Mouse (Mus musculus) MEL (cell line): ENCODE measurements around the gene Gm20388. TPM values are rescaled to one million over a fixed set of nuclear protein-coding genes. Genes with fewer than 3 reads are reported as not detected.

Experiments used
- DNase-seq: peaks from one replicate; pipeline ENCODE4 v3.0.0; 2011; ENCODE audit warnings: low read depth, low spot score
- H3K27ac ChIP-seq: 2 replicates; pipeline ENCODE4 v1.5.1; 2012; ENCODE audit warnings: low read depth, mild to moderate bottlenecking, control low read depth, low read length, moderate library complexity; ENCODE audit not compliant: control insufficient read depth
- H3K27me3 ChIP-seq, 2 experiments: fragments of 150-350 bp in 1 of 2; sonication (generic) in 1 of 2; 2 replicates each; pipeline ENCODE4 v1.6.1; 2012; ENCODE audit warnings: low read length in 2 of 2, mild to moderate bottlenecking in 2 of 2, improper control_type of control experiment in 1 of 2, moderate library complexity in 1 of 2; ENCODE audit not compliant: insufficient read depth in 2 of 2, control insufficient read depth in 1 of 2
- H3K36me3 ChIP-seq, 2 experiments: 2 replicates each; pipeline ENCODE4 v1.6.1; 2012 to 2014; ENCODE audit warnings: low read length in 2 of 2, improper control_type of control experiment in 1 of 2, inconsistent platforms in 1 of 2, mild to moderate bottlenecking in 1 of 2; ENCODE audit not compliant: insufficient read depth in 2 of 2, control insufficient read depth in 1 of 2
- H3K4me1 ChIP-seq, 2 experiments: fragments of 150-350 bp in 1 of 2; sonication (generic) in 1 of 2; 2 replicates each; pipeline ENCODE4 v1.6.1; 2012; ENCODE audit warnings: low read length in 2 of 2, improper control_type of control experiment in 1 of 2, mild to moderate bottlenecking in 1 of 2; ENCODE audit not compliant: insufficient read depth in 2 of 2, control insufficient read depth in 1 of 2
- H3K4me3 ChIP-seq, 2 experiments: fragments of 150-350 bp in 1 of 2; sonication (generic) in 1 of 2; 2 replicates each; pipeline ENCODE4 v1.5.1; 2012; ENCODE audit warnings: low read depth in 2 of 2, low read length in 2 of 2, mild to moderate bottlenecking in 2 of 2, moderate library complexity in 2 of 2, control low read depth in 1 of 2, improper control_type of control experiment in 1 of 2; ENCODE audit not compliant: control insufficient read depth in 1 of 2, insufficient read depth in 1 of 2
- H3K79me2 ChIP-seq: 2 replicates; pipeline ENCODE4 v1.6.1; 2012; ENCODE audit warnings: mild to moderate bottlenecking, low read length, moderate library complexity; ENCODE audit not compliant: control insufficient read depth, poor library complexity, insufficient read depth
- H3K9ac ChIP-seq: 2 replicates; pipeline ENCODE4 v1.6.1; 2012; ENCODE audit warnings: low read depth, mild to moderate bottlenecking, control low read depth, low read length, moderate library complexity; ENCODE audit not compliant: control insufficient read depth, poor library complexity, severe bottlenecking
- H3K9me3 ChIP-seq: fragments of 150-350 bp; sonication (generic); replicated peaks from 2 replicates; pipeline ENCODE4 v1.6.1; 2012; ENCODE audit warnings: mild to moderate bottlenecking, low read length, improper control_type of control experiment, moderate library complexity; ENCODE audit not compliant: insufficient read depth
- BHLHE40 ChIP-seq: IDR thresholded peaks from 2 replicates; pipeline ENCODE4 v1.6.1; 2012; ENCODE audit warnings: low read depth, mild to moderate bottlenecking, inconsistent platforms, low read length, improper control_type of control experiment, borderline replicate concordance
- CHD1 ChIP-seq: IDR thresholded peaks from 2 replicates; pipeline ENCODE4 v1.6.1; 2012; ENCODE audit warnings: low read depth, mild to moderate bottlenecking, inconsistent platforms, low read length, improper control_type of control experiment
- CHD2 ChIP-seq: IDR thresholded peaks from 2 replicates; pipeline ENCODE4 v1.6.1; 2011; ENCODE audit warnings: low read length, improper control_type of control experiment
- CTCF ChIP-seq, 3 experiments: IDR thresholded peaks in 2 of 3; conservative IDR thresholded peaks in 1 of 3; 2 replicates each; pipeline ENCODE4 v1.5.1; 2011 to 2012; ENCODE audit warnings: low read length in 3 of 3, low read depth in 2 of 3, mild to moderate bottlenecking in 2 of 3, improper control_type of control experiment in 1 of 3, inconsistent platforms in 1 of 3, mixed read lengths in 1 of 3, moderate library complexity in 1 of 3; ENCODE audit not compliant: control insufficient read depth in 1 of 3, insufficient read depth in 1 of 3, poor library complexity in 1 of 3, severe bottlenecking in 1 of 3
- E2F4 ChIP-seq: IDR thresholded peaks from 2 replicates; pipeline ENCODE4 v1.6.1; 2011; ENCODE audit warnings: low read depth, low read length, improper control_type of control experiment, borderline replicate concordance
- ELF1 ChIP-seq: IDR thresholded peaks from 2 replicates; pipeline ENCODE4 v1.6.1; 2014; ENCODE audit warnings: low read depth, mild to moderate bottlenecking, inconsistent platforms, low read length, improper control_type of control experiment, moderate library complexity
- ETS1 ChIP-seq: IDR thresholded peaks from 2 replicates; pipeline ENCODE4 v1.6.1; 2012; ENCODE audit warnings: low read depth, mild to moderate bottlenecking, inconsistent platforms, low read length, improper control_type of control experiment, moderate library complexity
- GATA1 ChIP-seq: IDR thresholded peaks from 2 replicates; pipeline ENCODE4 v1.6.1; 2011; ENCODE audit warnings: low read depth, low read length, improper control_type of control experiment
- HCFC1 ChIP-seq: IDR thresholded peaks from 2 replicates; pipeline ENCODE4 v1.6.1; 2012; ENCODE audit warnings: low read depth, mild to moderate bottlenecking, inconsistent platforms, low read length, improper control_type of control experiment, moderate library complexity
- JUND ChIP-seq: IDR thresholded peaks from 2 replicates; pipeline ENCODE4 v1.6.1; 2011; ENCODE audit warnings: low read depth, mild to moderate bottlenecking, improper control_type of control experiment, low read length
- KAT2A ChIP-seq: conservative IDR thresholded peaks from 2 replicates; pipeline ENCODE4 v1.6.1; 2012; ENCODE audit warnings: low read depth, low read length, improper control_type of control experiment, inconsistent platforms
- MAX ChIP-seq: IDR thresholded peaks from 2 replicates; pipeline ENCODE4 v1.6.1; 2011; ENCODE audit warnings: low read length, improper control_type of control experiment
- MAZ ChIP-seq: IDR thresholded peaks from 2 replicates; pipeline ENCODE4 v1.6.1; 2012; ENCODE audit warnings: low read depth, mild to moderate bottlenecking, inconsistent platforms, low read length, improper control_type of control experiment
- MEF2A ChIP-seq: IDR thresholded peaks from 2 replicates; pipeline ENCODE4 v1.6.1; 2014; ENCODE audit warnings: low read depth, mild to moderate bottlenecking, inconsistent platforms, low read length, improper control_type of control experiment; ENCODE audit not compliant: poor library complexity, insufficient replicate concordance, severe bottlenecking; ENCODE audit errors: extremely low read depth
- MXI1 ChIP-seq: IDR thresholded peaks from 2 replicates; pipeline ENCODE4 v1.6.1; 2011; ENCODE audit warnings: mild to moderate bottlenecking, low read depth, low read length, improper control_type of control experiment
- MYB ChIP-seq: IDR thresholded peaks from 2 replicates; pipeline ENCODE4 v1.6.1; 2011; ENCODE audit warnings: mild to moderate bottlenecking, low read depth, low read length, improper control_type of control experiment
- MYC ChIP-seq: IDR thresholded peaks from 2 replicates; pipeline ENCODE4 v1.6.1; 2011; ENCODE audit warnings: low read depth, mild to moderate bottlenecking, low read length, improper control_type of control experiment, moderate library complexity
- NELFE ChIP-seq: IDR thresholded peaks from 2 replicates; pipeline ENCODE4 v1.6.1; 2011; ENCODE audit warnings: low read depth, low read length, improper control_type of control experiment
- NRF1 ChIP-seq: IDR thresholded peaks from 2 replicates; pipeline ENCODE4 v1.6.1; 2014; ENCODE audit warnings: low read depth, mild to moderate bottlenecking, inconsistent platforms, low read length, improper control_type of control experiment, moderate library complexity; ENCODE audit not compliant: poor library complexity, insufficient read depth, severe bottlenecking
- RAD21 ChIP-seq: IDR thresholded peaks from 2 replicates; pipeline ENCODE4 v1.6.1; 2011; ENCODE audit warnings: mild to moderate bottlenecking, low read depth, low read length, improper control_type of control experiment
- RCOR1 ChIP-seq: IDR thresholded peaks from 2 replicates; pipeline ENCODE4 v1.6.1; 2012; ENCODE audit warnings: low read depth, mild to moderate bottlenecking, inconsistent platforms, low read length, improper control_type of control experiment
- SIN3A ChIP-seq: IDR thresholded peaks from 2 replicates; pipeline ENCODE4 v1.6.1; 2012; ENCODE audit warnings: low read length, improper control_type of control experiment, inconsistent platforms
- SMC3 ChIP-seq: IDR thresholded peaks from 2 replicates; pipeline ENCODE4 v1.6.1; 2011; ENCODE audit warnings: low read depth, low read length, improper control_type of control experiment
- TAL1 ChIP-seq: IDR thresholded peaks from 2 replicates; pipeline ENCODE4 v1.6.1; 2012; ENCODE audit warnings: mild to moderate bottlenecking, inconsistent platforms, low read length, moderate library complexity, mixed read lengths
- TBP ChIP-seq: IDR thresholded peaks from 2 replicates; pipeline ENCODE4 v1.8.0; 2011; ENCODE audit warnings: low read depth, low read length, improper control_type of control experiment
- UBTF ChIP-seq: IDR thresholded peaks from 2 replicates; pipeline ENCODE4 v1.6.1; 2012; ENCODE audit warnings: low read depth, mild to moderate bottlenecking, inconsistent platforms, low read length, improper control_type of control experiment, moderate library complexity, borderline replicate concordance; ENCODE audit not compliant: insufficient read depth
- USF1 ChIP-seq: IDR thresholded peaks from 2 replicates; pipeline ENCODE4 v1.6.1; 2014; ENCODE audit warnings: low read depth, mild to moderate bottlenecking, inconsistent platforms, low read length, improper control_type of control experiment, moderate library complexity
- USF2 ChIP-seq, 2 experiments: IDR thresholded peaks; 2 replicates each; pipeline ENCODE4 v1.6.1; 2011 to 2012; ENCODE audit warnings: improper control_type of control experiment in 2 of 2, low read length in 2 of 2, borderline replicate concordance in 1 of 2, inconsistent platforms in 1 of 2, low read depth in 1 of 2, mild to moderate bottlenecking in 1 of 2; ENCODE audit not compliant: insufficient read depth in 1 of 2
- ZKSCAN1 ChIP-seq: IDR thresholded peaks from 2 replicates; pipeline ENCODE4 v1.6.1; 2012; ENCODE audit warnings: low read depth, mild to moderate bottlenecking, inconsistent platforms, low read length, improper control_type of control experiment, moderate library complexity
- ZMIZ1 ChIP-seq: IDR thresholded peaks from 2 replicates; pipeline ENCODE4 v1.6.1; 2012; ENCODE audit warnings: low read depth, mild to moderate bottlenecking, inconsistent platforms, low read length, improper control_type of control experiment, moderate library complexity
- ZNF384 ChIP-seq: IDR thresholded peaks from 2 replicates; pipeline ENCODE4 v1.6.1; 2012; ENCODE audit warnings: low read depth, mild to moderate bottlenecking, inconsistent platforms, low read length, improper control_type of control experiment
- polyA plus RNA-seq, 2 experiments: library from polyadenylated mRNA; stranded (reverse) in 1 of 2; unstranded in 1 of 2; fragments of >175 nt in 1 of 2; fragments of >200 nt in 1 of 2; gene quantifications; 2 replicates each; pipeline versions ENCODE4 v1.2.1 to v1.2.4; 2012; ENCODE audit warnings: low replicate concordance in 2 of 2, low read depth in 1 of 2; ENCODE audit not compliant: insufficient read length in 2 of 2, insufficient read depth in 1 of 2, missing spikeins in 1 of 2
- total RNA-seq: library from RNA; depleted of rRNA; stranded (reverse); fragments of 300-350 nt; gene quantifications from 2 replicates; pipeline ENCODE4 v1.2.3, GENCODE M21; 2012

Gene Gm20388
- total and polyA plus RNA-seq, 3 experiments: 11.1 to 17.8 TPM; not detected in 1

GRCm38 (mm10) chr8:120002348-120002747, 91.7 kb downstream of the Gm20388 start:
- TF ChIP-seq RAD21 (no peak), UBTF (no peak), TBP (no peak), MAX (no peak), MXI1 (no peak), E2F4 (no peak), USF1 (no peak), MEF2A (no peak), CHD2 (no peak), NELFE (no peak), MYC (no peak), MYB (no peak), KAT2A (no peak), SIN3A (no peak), NRF1 (no peak), ZKSCAN1 (no peak), SMC3 (no peak), ELF1 (no peak), RCOR1 (no peak), CTCF (IDR thresholded peaks at IDR 0.05 in 2 of 3, conservative IDR thresholded peaks at IDR 0.05 in 1 of 3; ENCODE audit: control insufficient read depth in 1 of 3, insufficient read depth in 1 of 3, low read depth in 2 of 3, low read length in 3 of 3, poor library complexity in 1 of 3, severe bottlenecking in 1 of 3) (no peak)
- TF ChIP-seq, all 39 proteins: peak for 0
- Histone ChIP-seq H3K27ac (no peak overlapping the region), H3K36me3 (no peaks in the 10 kb centered on the region), H3K9ac (no peak overlapping the region), H3K4me3 (no peak overlapping the region), H3K9me3 (no peaks in the 10 kb centered on the region), H3K79me2 (no peaks in the 10 kb centered on the region), H3K27me3 (peaks cover 0 to 6% of the 10 kb centered on the region in 2 experiments; a peak in 3 of 4 replicates), H3K4me1 (no peaks in the 10 kb centered on the region)
- DNase-seq: no peak

- Histone ChIP-seq H3K4me3 (no peak overlapping the region), H3K9ac (no peak overlapping the region), H3K79me2 (no peaks in the 10 kb centered on the region), H3K27ac (no peak overlapping the region), H3K4me1 (no peaks in the 10 kb centered on the region), H3K27me3 (peaks cover 0 to 6% of the 10 kb centered on the region in 2 experiments; a peak in 3 of 4 replicates), H3K36me3 (no peaks in the 10 kb centered on the region), H3K9me3 (no peaks in the 10 kb centered on the region)
- no peak for DNase-seq
- TF ChIP-seq ZMIZ1 (no peak), RCOR1 (no peak), HCFC1 (no peak), CTCF (IDR thresholded peaks at IDR 0.05 in 2 of 3, conservative IDR thresholded peaks at IDR 0.05 in 1 of 3; ENCODE audit: control insufficient read depth in 1 of 3, insufficient read depth in 1 of 3, low read depth in 2 of 3, low read length in 3 of 3, poor library complexity in 1 of 3, severe bottlenecking in 1 of 3) (no peak), ETS1 (no peak), CHD1 (no peak), ZNF384 (no peak), CHD2 (no peak), BHLHE40 (no peak), JUND (no peak), USF1 (no peak), MAZ (no peak), USF2 (IDR thresholded peaks at IDR 0.05; ENCODE audit: borderline replicate concordance in 1 of 2, insufficient read depth in 1 of 2, low read depth in 1 of 2, low read length in 2 of 2) (no peak), E2F4 (no peak), TAL1 (no peak), MEF2A (no peak), GATA1 (no peak)
These were observed 93.6 kb downstream of the Gm20388 start for GRCm38 (mm10) chr8:120004154-120004702.
